Mouse (Mus musculus) cerebellum, postnatal 14 days (tissue): Measurements from ENCODE around the gene 1700015F17Rik.

Experiments
- DNase-seq, 2 experiments: peaks; one replicate each; pipeline ENCODE4 v3.0.0; 2021; ENCODE audit warnings: mixed read lengths in 2 of 2

1700015F17Rik gene

GRCm38 (mm10) chr5:5423081-5423480, 55.9 kb downstream of the 1700015F17Rik start:
- DNase-seq = no peak

- DNase-seq = no peak
These were observed 57.5 kb downstream of the 1700015F17Rik start for GRCm38 (mm10) chr5:5421439-5421838.

- DNase-seq = no peak
These were observed 58.9 kb downstream of the 1700015F17Rik start, which contains the start of gene Cdk14 for GRCm38 (mm10) chr5:5419992-5420455. Cdk14 (minus strand) TSS chr5:5420312.

- no peak for DNase-seq
These were observed 59.7 kb downstream of the 1700015F17Rik start for GRCm38 (mm10) chr5:5419253-5419652.

GRCm38 (mm10) chr5:5414835-5415234, 64.1 kb downstream of the 1700015F17Rik start:
- DNase-seq = no peak

GRCm38 (mm10) chr5:5411886-5412285, 67.1 kb downstream of the 1700015F17Rik start:
- DNase-seq = no peak

- no peak for DNase-seq
These were observed 77.0 kb downstream of the 1700015F17Rik start for GRCm38 (mm10) chr5:5401986-5402385.

- DNase-seq = no peak
These were observed 86.2 kb downstream of the 1700015F17Rik start for GRCm38 (mm10) chr5:5392786-5393185.
